Mouse (Mus musculus) CH12.LX (cell line): ENCODE results near the gene Vps72.

Experiments used
- CTCF ChIP-seq, 2 experiments: IDR thresholded peaks in 1 of 2; conservative IDR thresholded peaks in 1 of 2; 2 replicates each; pipeline ENCODE4 v1.5.1; 2011 to 2012; ENCODE audit warnings: low read depth in 2 of 2, low read length in 2 of 2, improper control_type of control experiment in 1 of 2, inconsistent platforms in 1 of 2, mild to moderate bottlenecking in 1 of 2, moderate library complexity in 1 of 2
- E2F4 ChIP-seq: IDR thresholded peaks from 2 replicates; pipeline ENCODE4 v1.6.1; 2011; ENCODE audit warnings: low read depth, low read length, improper control_type of control experiment; ENCODE audit not compliant: insufficient replicate concordance
- MEF2A ChIP-seq: IDR thresholded peaks from 2 replicates; pipeline ENCODE4 v1.6.1; 2014; ENCODE audit warnings: low read depth, mild to moderate bottlenecking, inconsistent platforms, low read length, improper control_type of control experiment, borderline replicate concordance
- POLR2A ChIP-seq: IDR thresholded peaks from 2 replicates; pipeline ENCODE4 v1.6.1; 2011; ENCODE audit warnings: low read depth, mild to moderate bottlenecking, improper control_type of control experiment, low read length
- POLR2AphosphoS2 ChIP-seq: IDR thresholded peaks from 2 replicates; pipeline ENCODE4 v1.6.1; 2011; ENCODE audit warnings: low read depth, low read length, improper control_type of control experiment
- RAD21 ChIP-seq: IDR thresholded peaks from 2 replicates; pipeline ENCODE4 v1.6.1; 2011; ENCODE audit warnings: low read depth, mild to moderate bottlenecking, low read length, improper control_type of control experiment, moderate library complexity
- RCOR1 ChIP-seq: conservative IDR thresholded peaks from 2 replicates; pipeline ENCODE4 v1.6.1; 2012; ENCODE audit warnings: low read depth, mild to moderate bottlenecking, inconsistent platforms, low read length, improper control_type of control experiment
- TBP ChIP-seq: conservative IDR thresholded peaks from 2 replicates; pipeline ENCODE4 v1.6.1; 2011; ENCODE audit warnings: low read depth, low read length, improper control_type of control experiment
- UBTF ChIP-seq: IDR thresholded peaks from 2 replicates; pipeline ENCODE4 v1.6.1; 2012; ENCODE audit warnings: low read depth, mild to moderate bottlenecking, inconsistent platforms, low read length, improper control_type of control experiment, moderate library complexity
- ZMIZ1 ChIP-seq: IDR thresholded peaks from 2 replicates; pipeline ENCODE4 v1.6.1; 2012; ENCODE audit warnings: low read depth, mild to moderate bottlenecking, inconsistent platforms, low read length, improper control_type of control experiment

- TF ChIP-seq RAD21 (no peak), POLR2A (no peak), UBTF (no peak), E2F4 (no peak), MEF2A (no peak), RCOR1 (no peak), TBP (no peak), CTCF (conservative IDR thresholded peaks at IDR 0.05 in 1 of 2, IDR thresholded peaks at IDR 0.05 in 1 of 2; ENCODE audit: low read depth in 2 of 2, low read length in 2 of 2) (no peak), POLR2AphosphoS2 (no peak), ZMIZ1 (no peak)
Observed at GRCm38 (mm10) chr3:95129226-95129651, 18.4 kb downstream of the Vps72 start.
